Mouse (Mus musculus) MEL (cell line): ENCODE measurements around the gene Cpm. TPM values are rescaled to one million over a fixed set of nuclear protein-coding genes. Genes with fewer than 3 reads are reported as not detected.

Experiments used
- DNase-seq: peaks from one replicate; pipeline ENCODE4 v3.0.0; 2011; ENCODE audit warnings: low read depth, low spot score
- H3K27ac ChIP-seq: 2 replicates; pipeline ENCODE4 v1.5.1; 2012; ENCODE audit warnings: low read depth, mild to moderate bottlenecking, control low read depth, low read length, moderate library complexity; ENCODE audit not compliant: control insufficient read depth
- H3K27me3 ChIP-seq, 2 experiments: fragments of 150-350 bp in 1 of 2; sonication (generic) in 1 of 2; 2 replicates each; pipeline ENCODE4 v1.6.1; 2012; ENCODE audit warnings: low read length in 2 of 2, mild to moderate bottlenecking in 2 of 2, improper control_type of control experiment in 1 of 2, moderate library complexity in 1 of 2; ENCODE audit not compliant: insufficient read depth in 2 of 2, control insufficient read depth in 1 of 2
- H3K36me3 ChIP-seq, 2 experiments: 2 replicates each; pipeline ENCODE4 v1.6.1; 2012 to 2014; ENCODE audit warnings: low read length in 2 of 2, improper control_type of control experiment in 1 of 2, inconsistent platforms in 1 of 2, mild to moderate bottlenecking in 1 of 2; ENCODE audit not compliant: insufficient read depth in 2 of 2, control insufficient read depth in 1 of 2
- H3K4me1 ChIP-seq, 2 experiments: fragments of 150-350 bp in 1 of 2; sonication (generic) in 1 of 2; 2 replicates each; pipeline ENCODE4 v1.6.1; 2012; ENCODE audit warnings: low read length in 2 of 2, improper control_type of control experiment in 1 of 2, mild to moderate bottlenecking in 1 of 2; ENCODE audit not compliant: insufficient read depth in 2 of 2, control insufficient read depth in 1 of 2
- H3K4me3 ChIP-seq, 2 experiments: fragments of 150-350 bp in 1 of 2; sonication (generic) in 1 of 2; 2 replicates each; pipeline ENCODE4 v1.5.1; 2012; ENCODE audit warnings: low read depth in 2 of 2, low read length in 2 of 2, mild to moderate bottlenecking in 2 of 2, moderate library complexity in 2 of 2, control low read depth in 1 of 2, improper control_type of control experiment in 1 of 2; ENCODE audit not compliant: control insufficient read depth in 1 of 2, insufficient read depth in 1 of 2
- H3K79me2 ChIP-seq: 2 replicates; pipeline ENCODE4 v1.6.1; 2012; ENCODE audit warnings: mild to moderate bottlenecking, low read length, moderate library complexity; ENCODE audit not compliant: control insufficient read depth, poor library complexity, insufficient read depth
- H3K9ac ChIP-seq: 2 replicates; pipeline ENCODE4 v1.6.1; 2012; ENCODE audit warnings: low read depth, mild to moderate bottlenecking, control low read depth, low read length, moderate library complexity; ENCODE audit not compliant: control insufficient read depth, poor library complexity, severe bottlenecking
- H3K9me3 ChIP-seq: fragments of 150-350 bp; sonication (generic); replicated peaks from 2 replicates; pipeline ENCODE4 v1.6.1; 2012; ENCODE audit warnings: mild to moderate bottlenecking, low read length, improper control_type of control experiment, moderate library complexity; ENCODE audit not compliant: insufficient read depth
- CHD1 ChIP-seq: IDR thresholded peaks from 2 replicates; pipeline ENCODE4 v1.6.1; 2012; ENCODE audit warnings: low read depth, mild to moderate bottlenecking, inconsistent platforms, low read length, improper control_type of control experiment
- CHD2 ChIP-seq: IDR thresholded peaks from 2 replicates; pipeline ENCODE4 v1.6.1; 2011; ENCODE audit warnings: low read length, improper control_type of control experiment
- E2F4 ChIP-seq: IDR thresholded peaks from 2 replicates; pipeline ENCODE4 v1.6.1; 2011; ENCODE audit warnings: low read depth, low read length, improper control_type of control experiment, borderline replicate concordance
- EP300 ChIP-seq, 2 experiments: IDR thresholded peaks; 2 replicates each; pipeline ENCODE4 v1.6.1; 2011; ENCODE audit warnings: improper control_type of control experiment in 2 of 2, low read length in 2 of 2, low read depth in 1 of 2, mild to moderate bottlenecking in 1 of 2
- GABPA ChIP-seq: IDR thresholded peaks from 2 replicates; pipeline ENCODE4 v1.6.1; 2012; ENCODE audit warnings: low read depth, mild to moderate bottlenecking, inconsistent platforms, low read length, improper control_type of control experiment, moderate library complexity
- HCFC1 ChIP-seq: IDR thresholded peaks from 2 replicates; pipeline ENCODE4 v1.6.1; 2012; ENCODE audit warnings: low read depth, mild to moderate bottlenecking, inconsistent platforms, low read length, improper control_type of control experiment, moderate library complexity
- KAT2A ChIP-seq: conservative IDR thresholded peaks from 2 replicates; pipeline ENCODE4 v1.6.1; 2012; ENCODE audit warnings: low read depth, low read length, improper control_type of control experiment, inconsistent platforms
- MAFK ChIP-seq: IDR thresholded peaks from 2 replicates; pipeline ENCODE4 v1.6.1; 2011; ENCODE audit warnings: low read depth, mild to moderate bottlenecking, low read length, improper control_type of control experiment, borderline replicate concordance
- MEF2A ChIP-seq: IDR thresholded peaks from 2 replicates; pipeline ENCODE4 v1.6.1; 2014; ENCODE audit warnings: low read depth, mild to moderate bottlenecking, inconsistent platforms, low read length, improper control_type of control experiment; ENCODE audit not compliant: poor library complexity, insufficient replicate concordance, severe bottlenecking; ENCODE audit errors: extremely low read depth
- MXI1 ChIP-seq: IDR thresholded peaks from 2 replicates; pipeline ENCODE4 v1.6.1; 2011; ENCODE audit warnings: mild to moderate bottlenecking, low read depth, low read length, improper control_type of control experiment
- MYB ChIP-seq: IDR thresholded peaks from 2 replicates; pipeline ENCODE4 v1.6.1; 2011; ENCODE audit warnings: mild to moderate bottlenecking, low read depth, low read length, improper control_type of control experiment
- NRF1 ChIP-seq: IDR thresholded peaks from 2 replicates; pipeline ENCODE4 v1.6.1; 2014; ENCODE audit warnings: low read depth, mild to moderate bottlenecking, inconsistent platforms, low read length, improper control_type of control experiment, moderate library complexity; ENCODE audit not compliant: poor library complexity, insufficient read depth, severe bottlenecking
- POLR2AphosphoS5 ChIP-seq: IDR thresholded peaks from 2 replicates; pipeline ENCODE4 v1.6.1; 2012; ENCODE audit warnings: low read depth, borderline replicate concordance, mild to moderate bottlenecking, inconsistent platforms, low read length, moderate library complexity, mixed read lengths
- RAD21 ChIP-seq: IDR thresholded peaks from 2 replicates; pipeline ENCODE4 v1.6.1; 2011; ENCODE audit warnings: mild to moderate bottlenecking, low read depth, low read length, improper control_type of control experiment
- SIN3A ChIP-seq: IDR thresholded peaks from 2 replicates; pipeline ENCODE4 v1.6.1; 2012; ENCODE audit warnings: low read length, improper control_type of control experiment, inconsistent platforms
- TAL1 ChIP-seq: IDR thresholded peaks from 2 replicates; pipeline ENCODE4 v1.6.1; 2012; ENCODE audit warnings: mild to moderate bottlenecking, inconsistent platforms, low read length, moderate library complexity, mixed read lengths
- TCF12 ChIP-seq: IDR thresholded peaks from 2 replicates; pipeline ENCODE4 v1.6.1; 2014; ENCODE audit warnings: low read depth, mild to moderate bottlenecking, inconsistent platforms, low read length, improper control_type of control experiment, moderate library complexity
- USF1 ChIP-seq: IDR thresholded peaks from 2 replicates; pipeline ENCODE4 v1.6.1; 2014; ENCODE audit warnings: low read depth, mild to moderate bottlenecking, inconsistent platforms, low read length, improper control_type of control experiment, moderate library complexity
- USF2 ChIP-seq, 2 experiments: IDR thresholded peaks; 2 replicates each; pipeline ENCODE4 v1.6.1; 2011 to 2012; ENCODE audit warnings: improper control_type of control experiment in 2 of 2, low read length in 2 of 2, borderline replicate concordance in 1 of 2, inconsistent platforms in 1 of 2, low read depth in 1 of 2, mild to moderate bottlenecking in 1 of 2; ENCODE audit not compliant: insufficient read depth in 1 of 2
- ZMIZ1 ChIP-seq: IDR thresholded peaks from 2 replicates; pipeline ENCODE4 v1.6.1; 2012; ENCODE audit warnings: low read depth, mild to moderate bottlenecking, inconsistent platforms, low read length, improper control_type of control experiment, moderate library complexity
- ZNF384 ChIP-seq: IDR thresholded peaks from 2 replicates; pipeline ENCODE4 v1.6.1; 2012; ENCODE audit warnings: low read depth, mild to moderate bottlenecking, inconsistent platforms, low read length, improper control_type of control experiment
- polyA plus RNA-seq, 2 experiments: library from polyadenylated mRNA; stranded (reverse) in 1 of 2; unstranded in 1 of 2; fragments of >175 nt in 1 of 2; fragments of >200 nt in 1 of 2; gene quantifications; 2 replicates each; pipeline versions ENCODE4 v1.2.1 to v1.2.4; 2012; ENCODE audit warnings: low replicate concordance in 2 of 2, low read depth in 1 of 2; ENCODE audit not compliant: insufficient read length in 2 of 2, insufficient read depth in 1 of 2, missing spikeins in 1 of 2
- total RNA-seq: library from RNA; depleted of rRNA; stranded (reverse); fragments of 300-350 nt; gene quantifications from 2 replicates; pipeline ENCODE4 v1.2.3, GENCODE M21; 2012

The Cpm gene
- total and polyA plus RNA-seq, 3 experiments, result 0.04 to 0.40 TPM; not detected in 1

- TF ChIP-seq NRF1 (no peak), KAT2A (no peak), ZNF384 (no peak), TAL1 (no peak), GABPA (no peak), MAFK (no peak), TCF12 (no peak)
- H3K4me1 ChIP-seq, result peaks cover 0 to 11% of the 10 kb centered on the region in 2 experiments; a peak in 1 of 4 replicates
- peaks cover 0 to 10% of the 10 kb centered on the region in 2 experiments; a peak in 2 of 4 replicates for H3K36me3 ChIP-seq
- H3K79me2 ChIP-seq, result no peaks in the 10 kb centered on the region
- DNase-seq, result no peak
- H3K9me3 ChIP-seq, result no peaks in the 10 kb centered on the region
- H3K27ac ChIP-seq, result no peak overlapping the region
- no peak overlapping the region for H3K4me3 ChIP-seq
- H3K9ac ChIP-seq, result no peak overlapping the region
- H3K27me3 ChIP-seq, result peaks cover 0 to 2% of the 10 kb centered on the region in 2 experiments; a peak in 2 of 4 replicates
These were observed 42.8 kb downstream of the Cpm start for GRCm38 (mm10) chr10:117671930-117672666.

DNA sequence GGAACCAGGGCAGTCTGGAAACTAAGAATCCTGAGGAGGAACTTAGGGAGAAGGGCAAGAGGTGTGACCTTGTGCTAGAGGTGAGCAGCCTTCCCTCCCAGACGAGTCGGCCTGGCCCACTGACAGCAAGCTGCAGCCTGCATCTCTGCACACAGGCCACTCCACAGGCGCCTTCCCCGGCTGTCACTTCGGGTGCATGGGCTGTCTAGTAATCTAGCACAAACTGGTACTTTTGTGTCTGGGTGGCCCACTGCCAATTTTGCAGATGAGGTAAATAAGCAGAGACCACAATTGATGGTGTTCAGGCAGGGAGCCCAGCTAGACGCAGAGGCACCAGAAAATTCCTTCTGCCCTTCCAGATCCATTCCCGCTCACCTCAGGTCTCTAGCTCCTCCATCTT lies 43.4 kb downstream of the Cpm start:
- H3K9me3 ChIP-seq, result no peaks in the 10 kb centered on the region
- peaks cover 0 to 2% of the 10 kb centered on the region in 2 experiments; a peak in 2 of 4 replicates for H3K27me3 ChIP-seq
- H3K9ac ChIP-seq, result no peak overlapping the region
- no peak overlapping the region for H3K4me3 ChIP-seq
- no peak for TF ChIP-seq CHD1
- no peak for DNase-seq
- peaks cover 0 to 10% of the 10 kb centered on the region in 2 experiments; a peak in 2 of 4 replicates for H3K36me3 ChIP-seq
- no peak overlapping the region for H3K27ac ChIP-seq
- peaks cover 0 to 13% of the 10 kb centered on the region in 2 experiments; a peak in 1 of 4 replicates for H3K4me1 ChIP-seq
- H3K79me2 ChIP-seq, result no peaks in the 10 kb centered on the region

DNA sequence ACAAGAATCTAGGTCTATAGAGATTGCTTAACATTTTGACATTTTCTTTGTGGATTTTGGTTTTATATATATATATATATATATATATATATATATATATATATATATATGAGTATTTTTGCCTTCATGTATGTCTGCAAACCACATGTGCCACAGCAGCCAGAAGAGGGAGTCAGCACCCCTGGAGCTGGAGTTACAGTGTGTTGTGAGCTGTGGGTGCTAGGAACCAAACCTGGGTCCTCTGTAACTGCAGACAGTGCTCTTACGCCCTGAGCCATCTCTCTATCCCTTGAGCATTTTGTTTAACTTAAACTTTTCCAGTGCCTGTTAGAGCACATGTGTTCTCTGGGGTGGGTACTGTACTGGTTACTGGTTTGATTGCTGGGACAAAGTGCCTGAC lies 44.6 kb downstream of the Cpm start:
- Histone ChIP-seq H3K4me1 (peaks cover 4 to 24% of the 10 kb centered on the region in 2 experiments), H3K27ac (no peak overlapping the region), H3K27me3 (peaks cover 0 to 2% of the 10 kb centered on the region in 2 experiments; a peak in 2 of 4 replicates), H3K9me3 (no peaks in the 10 kb centered on the region), H3K36me3 (peaks cover 0 to 20% of the 10 kb centered on the region in 2 experiments; a peak in 2 of 4 replicates), H3K4me3 (no peak overlapping the region), H3K79me2 (no peaks in the 10 kb centered on the region), H3K9ac (no peak overlapping the region)
- DNase-seq, result no peak
- TF ChIP-seq USF2 (IDR thresholded peaks at IDR 0.05; ENCODE audit: borderline replicate concordance in 1 of 2, insufficient read depth in 1 of 2, low read depth in 1 of 2, low read length in 2 of 2) (no peak), POLR2AphosphoS5 (no peak), HCFC1 (no peak), E2F4 (no peak), ZMIZ1 (no peak), SIN3A (no peak), USF1 (no peak), RAD21 (no peak), EP300 (IDR thresholded peaks at IDR 0.05; ENCODE audit: low read depth in 1 of 2, low read length in 2 of 2) (no peak), MYB (no peak), CHD2 (no peak), MAFK (no peak), KAT2A (no peak), MEF2A (no peak), MXI1 (no peak), TCF12 (no peak)
